19 mouse cellular contexts compared by ENCODE assay signal in the genomic region with DNA sequence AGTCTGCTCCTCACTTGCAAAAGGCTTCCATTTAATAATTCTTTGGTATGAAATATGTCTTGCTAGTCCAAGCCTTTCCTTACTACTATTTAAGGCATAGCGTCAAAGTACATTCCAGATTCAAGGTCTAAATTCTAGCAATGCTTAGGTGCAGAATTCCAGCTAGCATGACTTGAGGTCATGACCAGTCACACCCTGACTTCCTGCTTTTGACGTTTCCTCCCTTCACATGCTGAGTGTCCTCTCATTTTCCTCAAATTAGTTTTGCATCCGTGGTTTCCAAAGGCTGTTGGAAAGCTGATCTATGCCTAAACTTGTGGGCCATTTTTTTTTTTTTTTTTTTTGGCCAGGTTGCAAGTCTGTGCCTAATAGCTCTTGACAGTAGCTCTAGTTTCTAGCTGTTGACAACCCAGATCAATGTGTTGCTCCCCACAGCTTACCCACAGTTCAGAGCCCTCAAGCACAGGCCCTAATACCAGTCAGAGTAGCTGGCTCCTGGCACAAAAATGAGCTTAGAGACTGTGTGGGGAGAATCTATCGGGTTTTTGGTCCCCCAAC.
DNase-seq lines count a peak whose midpoint lies in the region; TF ChIP-seq lines count a peak whose summit lies in the region.
"Had no signal": no experiment of that assay in that cellular context is flagged by ENCODE, and none has a peak within 500 bp of the region (broad histone marks: within the 10 kb centered on the region; RNA-seq: fewer than 3 reads in every experiment).

No protein-coding gene starts in this region.

- DNase-seq in heart, adult 2 months = no peak
- no peak for DNase-seq in heart, adult 18-20 months
- DNase-seq in kidney, adult 9 months = peak; percentile 52
- DNase-seq in kidney, postnatal 25 days = no peak
- DNase-seq in R1 (ENCODE audit: low read depth, low spot score) = peak; percentile 22
- peak; percentile 53 for DNase-seq in retina, embryonic 14.5 days (ENCODE audit: low spot score)
- no peak for DNase-seq in natural killer cell, adult 2 months (ENCODE audit: low spot score in 2 of 2)
- DNase-seq in layer of hippocampus, adult 8-10 months (ENCODE audit: low spot score in 2 of 2) = no peak
- DNase-seq: adrenal gland, adult 8-10 months; B cell, adult 2 months; cerebellum, adult 8-10 months; forebrain, postnatal 0 days; liver, postnatal 0 days; thymus, postnatal 14 days had no signal

- no peak overlapping the region for H3K9ac ChIP-seq in heart, adult 2 months (ENCODE audit: low read depth, low read length)
- H3K9ac ChIP-seq: forebrain, postnatal 0 days; limb, embryonic 15.5 days; liver, postnatal 0 days had no signal

- WGBS in heart, adult 2 months = 28% methylated on average over 4 of the region's 4 CpGs

- TF ChIP-seq CTCF in heart, adult 2 months (IDR thresholded peaks at IDR 0.05) = no peak

- no peak overlapping the region for H3K4me3 ChIP-seq in heart, adult 2 months
- H3K4me3 ChIP-seq: heart, embryonic 10.5 days; hindbrain, embryonic 10.5 days; layer of hippocampus, adult 2 months; limb, embryonic 15.5 days; midbrain, embryonic 10.5 days had no signal

- no peaks in the 10 kb centered on the region for H3K27me3 ChIP-seq in heart, adult 2 months (ENCODE audit: control insufficient read depth, insufficient read depth, low read length)
- H3K27me3 ChIP-seq: limb, embryonic 15.5 days had no signal

- no peak for TF ChIP-seq EP300 in heart, adult 2 months (IDR thresholded peaks at IDR 0.05; ENCODE audit: insufficient read depth, low read depth, low read length)

- peak overlapping the region; percentile 15; the same call in 1 of the 2 replicates for H3K27ac ChIP-seq in heart, adult 2 months
- H3K27ac ChIP-seq: heart, embryonic 10.5 days; hindbrain, embryonic 10.5 days; layer of hippocampus, adult 2 months; midbrain, embryonic 10.5 days had no signal

- intact Hi-C loops in heart, adult 2 months (cut with DNase I) = no loop called here

- TF ChIP-seq POLR2A in heart, adult 2 months (IDR thresholded peaks at IDR 0.05; ENCODE audit: insufficient read depth, low read depth, low read length) = no peak

- H3K79me2 ChIP-seq in heart, adult 2 months (replicated peaks; ENCODE audit: control insufficient read depth, insufficient read depth, low read length) = peaks cover 1% of the 10 kb centered on the region; the same call in 1 of the 2 replicates

- peaks cover 21% of the 10 kb centered on the region for H3K36me3 ChIP-seq in heart, adult 2 months (ENCODE audit: control insufficient read depth, insufficient read depth, low read length)
- H3K36me3 ChIP-seq: limb, embryonic 15.5 days had no signal

- H3K4me1 ChIP-seq in heart, adult 2 months (ENCODE audit: control insufficient read depth, insufficient read depth, low read length) = peaks cover 24% of the 10 kb centered on the region
- H3K4me1 ChIP-seq: midbrain, embryonic 10.5 days had no signal

Comparison
In these comparisons a context has a peak if more than half of its experiments do, and no peak if none do; other contexts are left out.
1. DNase-seq: peak in kidney, adult 9 months (single experiment), R1 (single experiment) and retina, embryonic 14.5 days (single experiment); none in heart, adult 2 months (0 of 2), heart, adult 18-20 months (0 of 2), kidney, postnatal 25 days (0 of 2), natural killer cell, adult 2 months (0 of 2) and layer of hippocampus, adult 8-10 months (0 of 2).